Mouse (Mus musculus) left cerebral cortex, postnatal 10 days (tissue): ENCODE results near the gene Ier3. TPM values are rescaled to one million over a fixed set of nuclear protein-coding genes. Genes with fewer than 3 reads are reported as not detected.
"Not testable (repeated sequence)": the region's sequence is repeated elsewhere in the genome, so short reads cannot be mapped to it uniquely, and the experiment has no call there.

Source experiments
- DNase-seq, 2 experiments: peaks; one replicate each; pipeline ENCODE4 v3.0.0; 2021 to 2022; ENCODE audit warnings: low spot score in 2 of 2, mixed read lengths in 1 of 2; ENCODE audit errors: extremely low spot score in 1 of 2
- intact Hi-C: fragments of 180-260 bp; cut with DNase I; formaldehyde crosslinking; loops from one replicate; pipeline ENCODE4 v1.15.1; 2025
- total RNA-seq, 2 experiments: library from RNA; stranded (reverse); gene quantifications; 2 replicates each; pipeline ENCODE4 v1.2.3; 2021

Ier3 gene
- total RNA-seq, 2 experiments from 2014 or later = 5.4 to 5.8 TPM

- DNase-seq = no peak
- intact Hi-C loops = no loop called here
These were observed 11.8 kb downstream of the Ier3 start for GRCm38 (mm10) chr17:35833239-35833751.

GRCm38 (mm10) chr17:35833894-35834293, 12.4 kb downstream of the Ier3 start:
- intact Hi-C loops = no loop called here
- no peak for DNase-seq

- intact Hi-C loops = no loop called here
- peak; percentile 38 to 53 for DNase-seq
These were observed 13.4 kb downstream of the Ier3 start for GRCm38 (mm10) chr17:35834696-35835422.

GRCm38 (mm10) chr17:35835424-35836140, 14.1 kb downstream of the Ier3 start:
- intact Hi-C loops = loop anchor here (2.0 kb wide), 1 partner anchor 37 kb away; no protein-coding TSS in a partner anchor

DNA sequence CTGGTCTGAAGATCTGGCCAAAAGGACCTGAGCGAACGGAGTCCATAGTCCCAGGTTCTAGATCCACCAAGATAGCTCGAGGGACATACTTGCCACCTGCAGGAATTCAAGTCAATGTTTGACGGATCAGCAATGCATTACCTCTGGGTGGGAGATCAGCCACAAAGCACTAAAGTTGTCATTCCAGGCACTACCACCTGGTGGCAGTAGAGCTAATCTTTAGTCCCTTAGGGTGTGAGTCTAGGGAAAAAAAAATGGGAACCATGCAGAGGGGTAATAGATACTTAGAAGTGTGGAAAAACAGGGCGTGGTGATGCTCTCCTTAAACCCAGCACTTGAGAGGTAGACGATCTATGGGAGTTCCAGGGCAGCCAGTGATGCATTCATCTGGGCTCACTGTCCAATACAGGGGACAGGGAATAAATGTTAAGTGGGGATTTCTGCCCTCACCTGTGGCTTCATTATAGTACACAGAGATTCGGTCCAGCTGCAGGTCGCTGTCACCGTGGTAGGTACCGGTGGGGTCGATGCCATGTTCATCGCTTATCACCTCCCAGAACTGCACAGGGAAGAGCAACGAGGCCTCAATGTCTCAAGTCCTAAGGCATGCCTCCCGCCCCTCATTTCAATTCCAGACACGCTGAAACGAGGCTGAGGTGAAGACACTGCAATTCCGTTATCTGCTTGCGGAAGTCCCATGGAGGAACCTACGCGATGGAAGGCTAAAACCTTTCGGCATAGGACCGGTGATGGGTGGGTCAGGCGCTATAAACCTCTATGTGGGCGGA, 14.9 kb downstream of the Ier3 start:
- peak; percentile 87 to 89 for DNase-seq
- intact Hi-C loops = loop anchor here (2.0 kb wide), 1 partner anchor 36 kb away; no protein-coding TSS in a partner anchor

More at GRCm38 (mm10) chr17:35835424-35836140, 14.1 kb downstream of the Ier3 start:
- DNase-seq = peak in 1 of 2 experiments; percentile 46

- DNase-seq = peak; percentile 76 to 94
These were observed 15.5 kb downstream of the Ier3 start for GRCm38 (mm10) chr17:35836991-35837422.

DNA sequence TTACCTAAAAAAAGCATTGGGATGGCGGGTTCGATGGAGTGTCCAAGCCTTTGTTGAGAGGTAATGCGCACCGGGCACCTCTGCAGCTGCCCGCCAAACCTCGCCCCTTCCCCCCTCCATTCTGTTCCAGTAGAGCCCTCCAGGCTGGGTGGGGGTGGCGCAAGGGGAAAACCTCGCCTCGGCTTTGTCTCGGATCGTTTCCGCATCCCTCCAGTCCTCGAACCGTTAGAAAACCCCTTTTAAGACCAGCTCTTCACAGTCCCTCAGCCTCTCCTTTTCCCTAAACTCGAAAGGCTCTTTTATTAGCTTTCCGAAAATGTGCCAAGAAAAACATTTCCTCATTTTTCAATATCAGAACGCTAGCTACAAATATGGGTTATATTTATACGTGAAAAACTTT, 16.0 kb downstream of the Ier3 start:
- peak in 1 of 2 experiments; percentile 87 for DNase-seq
- intact Hi-C loops = loop anchor here (2.0 kb wide), 1 partner anchor 35 kb away; no protein-coding TSS in a partner anchor

More at GRCm38 (mm10) chr17:35836991-35837422, 15.5 kb downstream of the Ier3 start:
- intact Hi-C loops = loop anchor here (2.0 kb wide), 1 partner anchor 36 kb away; no protein-coding TSS in a partner anchor

DNA sequence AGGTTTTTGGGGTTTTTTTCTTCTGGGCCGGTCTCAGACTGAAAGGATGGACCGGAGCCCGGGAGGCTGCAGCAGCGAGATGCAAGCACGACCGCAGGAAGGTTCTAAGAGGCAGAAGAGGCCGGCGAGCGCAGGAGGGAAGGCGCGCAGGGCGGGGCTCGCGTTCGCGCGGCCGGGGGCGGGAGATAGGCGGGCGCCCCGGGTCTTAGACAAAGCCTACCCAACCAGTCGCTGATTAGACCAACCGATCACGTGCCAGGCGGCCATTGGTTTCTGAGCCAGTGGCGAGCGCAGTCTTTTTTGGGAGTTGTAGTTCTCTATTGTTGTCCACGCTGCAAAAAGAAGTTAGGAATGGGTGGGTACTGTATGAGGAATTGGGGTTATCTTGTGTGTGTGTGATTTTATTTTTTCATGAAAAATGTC, 16.6 kb downstream of the Ier3 start, which contains the start of gene Tubb5:
Tubb5 (minus strand) TSS at position 185 of the 423 bp plus-strand sequence.
- peak; percentile 96 to 98 for DNase-seq
- intact Hi-C loops = no loop called here

DNA sequence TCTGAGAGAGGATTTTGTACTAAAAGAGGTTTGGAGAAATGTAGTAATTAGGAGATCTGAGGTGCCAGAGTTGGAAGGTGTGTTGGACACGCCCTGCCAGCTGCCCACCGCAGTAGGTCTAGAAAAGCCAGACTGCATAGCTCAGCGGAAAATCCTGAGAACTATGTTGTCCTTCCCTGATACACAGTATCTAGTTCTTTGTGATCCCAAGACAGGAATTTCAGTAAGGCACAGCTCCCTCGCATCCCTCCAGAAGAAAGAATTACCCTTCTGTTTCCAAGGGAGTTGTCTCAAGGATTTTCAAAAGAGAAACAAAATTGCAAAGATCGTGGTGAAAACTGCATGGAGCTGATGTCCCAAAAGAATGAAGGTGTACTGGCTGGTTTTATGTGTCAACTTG, 17.1 kb downstream of the Ier3 start:
- intact Hi-C loops = no loop called here
- no peak for DNase-seq

- intact Hi-C loops, DNase-seq: not testable (repeated sequence)
These were observed 17.5 kb downstream of the Ier3 start for GRCm38 (mm10) chr17:35839002-35839401.

DNA sequence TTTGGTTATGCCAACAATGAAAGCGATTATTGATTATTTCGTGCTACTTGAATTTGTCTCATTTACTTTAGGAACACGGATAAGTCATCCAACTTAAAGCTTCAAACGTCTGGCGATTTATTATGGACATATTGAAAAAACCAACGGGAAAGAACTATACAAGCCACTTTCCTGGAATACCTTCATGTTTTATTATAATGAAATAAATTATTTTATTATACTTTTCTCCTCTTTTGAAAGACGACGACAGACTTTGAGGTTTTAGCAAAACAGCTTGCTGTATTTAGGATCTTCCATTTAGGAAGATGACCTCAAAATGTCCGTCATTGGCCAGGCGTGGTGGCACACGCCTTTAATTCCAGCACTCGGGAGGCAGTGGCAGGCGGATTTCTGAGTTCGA, 19.1 kb downstream of the Ier3 start:
- intact Hi-C loops = no loop called here
- DNase-seq = no peak

DNA sequence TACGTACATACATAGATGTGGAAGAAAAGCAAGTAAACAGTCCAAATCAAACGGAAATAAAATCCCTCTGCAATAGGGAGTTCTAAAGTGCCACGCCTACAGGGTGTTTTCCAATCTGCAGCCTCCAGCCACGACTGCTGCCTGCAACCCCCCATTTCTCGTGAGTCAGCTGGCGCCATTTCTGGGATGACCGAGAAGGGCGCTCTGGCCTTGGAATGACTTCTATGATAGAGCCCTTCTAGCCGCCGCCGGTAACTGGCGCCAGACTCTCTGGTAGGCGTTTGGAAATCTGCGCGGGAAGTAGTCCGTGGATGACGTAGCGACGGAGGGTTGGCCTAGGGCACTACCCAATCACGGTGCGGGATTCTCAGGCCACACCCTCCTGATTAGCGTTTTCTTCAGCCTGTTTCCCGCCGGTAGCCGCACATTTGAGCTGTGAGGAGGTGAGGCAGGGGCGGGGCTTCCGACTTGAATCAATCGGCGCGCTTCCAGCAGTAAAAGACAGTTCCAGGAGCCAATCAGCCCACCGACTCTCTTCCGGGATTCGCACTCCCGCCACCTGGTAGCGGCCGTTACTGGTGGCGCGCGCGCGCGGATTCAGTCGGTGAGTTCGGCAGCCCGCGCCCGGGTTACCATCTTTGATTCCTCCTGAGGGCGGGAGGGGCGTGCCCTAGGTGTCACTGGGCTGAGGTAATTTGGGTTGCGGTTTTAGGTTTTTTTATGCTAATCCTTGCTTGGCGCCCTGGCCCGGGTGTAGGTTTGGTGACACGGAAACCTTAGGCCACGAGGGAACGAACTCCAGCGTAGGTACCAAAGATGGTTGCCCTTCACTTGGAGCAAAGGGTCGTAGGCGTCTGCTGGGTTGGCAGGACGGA, 19.8 kb downstream of the Ier3 start, which contains the start of gene Mdc1:
Mdc1 (plus strand) TSS at position 440 of the 875 bp plus-strand sequence.
- peak; percentile 100 for DNase-seq
- intact Hi-C loops = no loop called here

- intact Hi-C loops = no loop called here
- DNase-seq = no peak
These were observed 20.5 kb downstream of the Ier3 start for GRCm38 (mm10) chr17:35842006-35842405.

GRCm38 (mm10) chr17:35843514-35843913, 22.0 kb downstream of the Ier3 start:
- no peak for DNase-seq
- intact Hi-C loops = no loop called here

DNA sequence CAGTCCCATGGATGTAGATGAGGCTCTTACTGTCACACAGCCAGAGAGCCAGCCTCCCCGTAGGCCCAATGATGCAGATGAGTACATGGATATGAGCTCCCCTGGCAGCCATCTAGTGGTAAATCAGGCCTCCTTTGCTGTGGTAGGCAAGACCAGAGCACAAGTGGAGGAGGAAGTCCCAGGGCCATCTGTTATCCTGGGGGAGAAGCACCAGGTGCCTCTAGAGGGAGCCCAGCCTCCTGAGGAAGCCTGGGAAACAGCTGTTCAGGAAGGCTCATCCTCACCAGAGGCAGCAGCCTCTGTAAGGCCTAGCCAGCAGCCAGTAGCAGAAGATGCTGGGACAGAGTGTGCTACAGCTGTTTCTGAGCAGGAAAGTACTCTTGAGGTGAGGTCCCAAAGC, 26.6 kb downstream of the Ier3 start:
- intact Hi-C loops = no loop called here
- DNase-seq = no peak

GRCm38 (mm10) chr17:35850974-35851373, 29.5 kb downstream of the Ier3 start:
- DNase-seq = no peak
- intact Hi-C loops = no loop called here

- intact Hi-C loops = no loop called here
- no peak for DNase-seq
These were observed 37.9 kb downstream of the Ier3 start for GRCm38 (mm10) chr17:35859371-35859770.

- DNase-seq = no peak
- intact Hi-C loops = no loop called here
These were observed 38.4 kb downstream of the Ier3 start for GRCm38 (mm10) chr17:35859835-35860234.
